Mouse (Mus musculus) adrenal gland, postnatal 4 days (tissue): ENCODE results near the gene Dlg1. TPM values are rescaled to one million over a fixed set of nuclear protein-coding genes. Genes with fewer than 3 reads are reported as not detected.

Experiments
- DNase-seq, 2 experiments: peaks; one replicate each; pipeline ENCODE4 v3.0.0; 2021 to 2022; ENCODE audit warnings: low spot score in 2 of 2, mixed read lengths in 2 of 2
- total RNA-seq, 2 experiments: library from RNA; stranded (reverse); gene quantifications; 2 replicates each; pipeline ENCODE4 v1.2.3; 2021

Dlg1 gene
- total RNA-seq, 2 experiments from 2014 or later, result 65.4 to 78.0 TPM

DNA sequence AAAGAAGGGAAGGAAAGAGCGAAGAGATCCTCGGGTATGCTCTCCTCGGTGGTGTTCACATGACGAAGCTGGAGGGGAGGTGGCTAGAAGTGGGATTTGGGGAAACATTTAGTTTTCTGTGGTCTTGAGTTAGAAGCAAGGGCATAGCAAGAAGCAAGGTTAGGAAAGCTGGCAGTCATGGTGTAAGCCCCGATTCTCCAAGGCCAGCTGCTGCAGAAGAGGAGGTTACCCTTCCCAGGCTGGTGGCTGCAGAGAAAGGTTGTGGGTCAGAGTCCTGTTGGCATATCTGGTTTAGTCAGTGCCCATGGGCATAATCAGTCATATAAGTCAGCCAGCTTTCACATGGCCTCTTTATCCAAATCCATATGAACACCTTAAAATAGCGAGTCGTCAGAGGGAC, 9.2 kb upstream of the Dlg1 start:
- DNase-seq, result no peak

DNA sequence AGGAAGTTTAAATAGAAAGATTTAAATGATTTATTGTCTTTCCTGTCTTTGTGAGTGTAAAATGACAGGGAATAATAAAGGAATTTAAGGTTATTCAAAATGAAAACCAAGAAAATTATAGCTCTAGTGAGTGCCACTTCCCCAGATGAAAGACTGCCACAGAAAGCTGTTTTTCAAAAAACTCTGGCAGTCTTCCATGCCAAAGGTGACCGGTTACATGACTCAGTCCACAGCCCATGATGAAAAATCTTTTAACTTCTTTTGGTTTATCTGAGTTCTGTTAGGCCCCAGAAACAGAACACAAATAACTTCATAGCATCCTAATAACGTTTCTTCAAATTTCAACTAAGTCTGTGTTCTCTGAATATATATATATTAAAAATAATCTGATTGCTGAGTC, 7.7 kb upstream of the Dlg1 start:
- no peak for DNase-seq

DNA sequence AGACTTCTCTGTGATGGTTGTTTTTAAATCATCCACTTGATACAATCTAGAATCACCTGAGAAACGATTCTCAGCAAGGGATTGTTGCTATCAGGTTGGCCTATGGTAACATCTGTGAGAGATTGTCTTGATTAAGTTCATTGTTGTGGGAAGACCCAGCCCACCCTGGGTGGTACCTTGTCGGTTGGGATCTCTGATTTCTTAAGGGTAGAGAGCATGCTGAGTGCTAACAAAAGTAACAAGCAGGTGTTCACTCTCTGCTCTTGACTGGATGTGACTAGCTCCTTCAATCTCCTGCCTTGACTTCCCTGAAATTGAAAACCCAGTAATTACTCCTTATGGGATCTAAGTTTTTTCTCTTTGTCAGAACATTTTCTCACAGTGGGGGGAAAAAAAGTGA, 5.7 kb upstream of the Dlg1 start:
- DNase-seq, result no peak

DNA sequence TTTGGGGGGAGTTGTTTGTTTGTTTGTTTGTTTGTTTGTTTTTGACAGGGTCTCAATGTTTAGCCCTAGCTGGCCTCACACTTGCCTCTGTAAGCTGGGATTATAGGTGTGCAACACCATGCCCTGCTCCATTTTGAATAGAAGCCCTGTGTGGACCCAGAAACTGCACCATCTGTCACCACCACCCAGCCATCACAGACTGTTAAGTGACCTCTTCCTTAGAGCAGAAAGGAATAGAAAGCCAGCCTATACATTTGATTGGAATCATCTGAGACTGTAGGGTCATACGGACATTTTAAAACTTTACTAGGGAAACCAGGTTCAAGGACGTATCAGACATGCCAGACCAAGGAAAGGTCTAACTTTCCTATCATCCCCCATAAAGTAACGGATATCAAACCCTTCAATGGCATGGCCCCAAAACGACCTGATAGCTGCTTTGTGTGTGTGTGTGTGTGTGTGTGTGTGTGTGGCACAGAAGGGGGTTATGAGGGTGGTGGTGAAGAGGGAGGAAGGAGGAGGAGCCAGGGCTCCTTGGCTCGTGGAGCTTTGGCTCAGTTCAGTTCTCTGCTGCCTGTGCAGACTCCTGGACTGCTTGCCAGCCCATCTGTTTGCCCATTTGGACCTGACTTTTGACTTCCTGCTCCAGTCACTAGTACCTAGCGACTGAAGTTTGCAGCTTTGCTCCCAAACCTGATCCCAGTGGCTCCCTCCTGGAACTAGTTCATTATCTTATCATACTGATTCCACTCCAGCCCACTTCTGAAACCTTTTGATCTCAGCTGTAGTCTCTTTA, 4.5 kb upstream of the Dlg1 start:
- DNase-seq, result no peak

DNA sequence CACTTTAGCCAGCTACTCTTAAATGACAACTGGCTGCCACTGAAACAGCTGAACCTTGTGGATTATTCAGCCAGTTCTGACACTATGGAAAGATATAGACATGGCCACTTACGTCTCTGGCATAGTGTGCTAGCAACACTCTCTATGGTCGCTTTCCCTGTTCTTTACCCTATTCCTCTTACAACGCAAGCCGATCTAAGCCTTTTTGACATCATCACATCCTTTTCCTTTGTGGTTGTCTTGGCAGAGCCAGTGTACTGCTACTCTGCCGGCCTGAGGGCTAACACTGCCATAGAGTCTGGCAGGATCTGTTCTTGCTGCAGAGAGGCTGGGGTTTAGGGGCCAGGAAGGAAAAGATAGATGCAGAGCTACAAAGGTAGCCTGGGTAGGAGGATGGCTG, 3.8 kb upstream of the Dlg1 start:
- no peak for DNase-seq

DNA sequence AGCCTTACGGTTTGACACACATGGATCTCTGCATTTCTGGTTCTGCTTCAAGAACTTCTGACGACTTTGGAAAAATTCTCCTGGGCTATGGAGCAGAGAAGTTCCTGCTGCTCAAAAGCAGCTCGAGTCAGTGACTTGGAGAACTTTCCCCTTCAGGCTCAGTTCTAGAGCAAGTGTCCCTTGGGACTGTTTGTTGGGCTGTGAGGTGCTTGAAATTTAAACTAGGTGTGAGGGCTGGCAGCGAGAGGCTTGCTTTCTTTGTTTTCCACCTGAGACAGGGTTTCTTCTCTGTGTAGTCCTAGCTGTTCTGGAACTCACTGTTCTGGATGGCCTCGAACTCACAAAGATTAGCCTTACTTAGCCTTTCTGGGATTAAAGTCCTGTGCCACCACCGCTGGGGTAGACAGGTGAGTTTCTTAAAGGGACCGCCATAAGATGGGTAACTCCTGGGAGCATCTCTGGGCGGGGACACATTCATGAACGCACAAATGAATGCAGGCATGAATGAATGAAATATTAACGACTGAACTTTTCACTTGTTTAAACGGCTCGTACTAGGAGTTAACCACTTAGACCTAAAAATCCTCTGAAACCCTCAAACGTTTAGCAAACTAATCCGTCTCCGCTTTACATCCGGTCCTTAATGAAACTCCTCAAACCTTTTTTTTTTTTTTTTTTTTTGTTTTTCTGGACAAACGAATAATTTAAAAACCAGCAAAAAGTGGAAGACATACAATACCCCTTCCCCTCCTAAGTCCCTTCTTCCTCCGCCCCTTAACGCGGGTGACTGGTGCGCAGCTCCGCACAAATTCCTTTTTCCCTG, 476 bp upstream of the Dlg1 start:
- DNase-seq, result no peak

DNA sequence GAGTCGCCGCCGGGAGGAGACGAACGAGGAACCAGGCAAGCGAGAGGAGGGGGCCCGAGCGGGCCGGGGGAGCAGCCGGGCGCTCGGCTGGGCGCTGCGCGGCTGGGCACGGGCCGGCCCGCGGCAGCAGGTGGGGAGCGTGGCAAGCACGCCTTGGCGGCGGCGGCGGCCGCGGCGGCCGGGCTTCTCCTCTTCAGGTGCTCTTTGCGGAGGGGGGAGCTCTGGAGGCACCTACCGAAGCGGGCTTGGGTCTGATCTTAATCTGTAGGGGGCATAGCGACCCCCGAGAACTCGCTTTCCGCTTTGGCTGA, 999 bp downstream of the Dlg1 start:
- DNase-seq, result no peak

DNA sequence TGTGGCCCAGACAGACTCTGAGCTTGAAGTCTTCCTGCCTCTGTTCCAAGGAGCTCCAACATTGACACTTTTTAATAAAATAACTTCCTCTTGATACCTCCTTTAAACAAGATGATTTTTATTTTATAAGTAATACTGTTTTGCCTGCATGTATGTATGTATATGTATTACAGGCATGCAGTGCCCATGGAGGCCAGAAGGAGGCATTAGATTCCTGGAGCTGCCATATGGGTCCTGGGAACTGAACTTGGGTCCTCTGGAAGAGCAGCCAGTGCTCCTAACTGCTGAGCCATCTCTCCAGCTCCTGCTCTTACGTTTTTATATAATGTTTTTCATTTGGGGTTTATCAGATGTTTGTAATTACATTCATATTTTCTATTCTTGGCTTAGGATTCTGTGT, 9.0 kb downstream of the Dlg1 start:
- no peak for DNase-seq

DNA sequence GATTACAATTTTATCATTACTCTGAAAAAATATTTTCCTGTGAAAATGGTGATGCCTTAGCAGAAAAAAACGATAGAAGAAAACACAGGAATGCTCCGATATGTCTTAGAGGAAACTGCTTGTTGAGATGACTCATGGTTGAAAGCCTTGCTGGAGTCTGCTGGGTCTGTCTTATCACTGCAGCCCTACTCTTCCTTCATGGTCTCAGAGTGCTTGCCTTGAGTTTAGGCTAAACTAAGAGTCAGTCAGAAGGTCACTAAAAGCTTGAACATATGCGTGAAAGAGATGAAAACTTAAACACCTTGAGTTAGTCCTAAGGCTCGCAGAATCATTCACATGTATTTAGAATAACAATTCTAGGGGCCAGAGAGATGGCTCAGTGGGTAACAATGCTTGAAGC, 14.2 kb downstream of the Dlg1 start:
- DNase-seq, result no peak

DNA sequence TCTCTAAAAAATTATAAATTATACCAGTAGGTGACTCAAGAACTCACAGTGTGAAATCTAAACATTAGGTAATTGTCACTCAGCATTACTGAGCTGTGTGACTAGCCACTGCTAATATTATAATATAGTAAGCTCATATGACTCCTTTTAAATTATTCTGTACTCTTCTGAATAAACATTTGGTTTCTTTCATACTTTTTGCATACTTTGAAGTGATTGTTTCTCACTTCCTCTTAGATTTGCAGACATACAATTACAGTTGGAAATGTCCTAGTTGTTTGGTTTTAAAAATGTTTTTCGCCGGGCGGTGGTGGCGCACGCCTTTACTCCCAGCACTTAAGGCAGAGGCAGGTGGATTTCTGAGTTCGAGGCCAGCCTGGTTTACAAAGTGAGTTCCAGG, 19.0 kb downstream of the Dlg1 start:
- no peak for DNase-seq

DNA sequence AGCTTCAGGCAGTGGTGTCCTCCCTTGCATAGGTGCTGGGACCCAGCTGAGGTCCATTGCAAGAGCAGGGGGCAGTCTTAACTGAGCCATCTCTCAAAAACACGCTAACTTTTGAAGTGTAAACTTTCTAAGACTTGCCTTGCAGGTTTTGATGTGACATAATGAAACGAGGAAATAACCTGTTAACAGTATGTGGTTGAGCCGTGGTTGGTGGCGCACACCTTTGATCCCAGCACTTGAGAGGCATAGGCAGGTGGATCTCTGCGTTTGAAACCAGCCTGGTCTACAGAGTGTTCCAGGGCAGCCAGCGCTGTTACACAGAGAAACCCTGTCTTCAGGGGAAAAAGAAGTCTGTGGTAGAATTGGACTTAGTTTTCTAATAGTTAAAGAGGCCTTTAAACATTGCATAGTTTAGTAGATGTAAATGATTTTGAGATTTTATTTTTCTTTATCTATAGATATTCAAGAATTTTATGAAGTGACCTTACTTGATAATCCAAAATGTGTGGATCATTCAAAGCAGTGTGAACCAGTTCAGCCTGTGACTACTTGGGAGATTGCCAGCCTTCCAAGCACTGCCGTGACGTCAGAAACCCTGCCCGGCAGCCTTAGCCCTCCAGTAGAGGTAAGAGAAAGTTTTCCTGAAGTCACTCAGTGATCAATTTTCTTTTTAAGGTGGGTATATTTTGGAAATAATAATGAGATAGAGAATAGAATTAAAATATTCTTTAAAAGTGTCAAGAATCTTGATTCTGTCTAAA, 20.6 kb downstream of the Dlg1 start:
- DNase-seq, result no peak

DNA sequence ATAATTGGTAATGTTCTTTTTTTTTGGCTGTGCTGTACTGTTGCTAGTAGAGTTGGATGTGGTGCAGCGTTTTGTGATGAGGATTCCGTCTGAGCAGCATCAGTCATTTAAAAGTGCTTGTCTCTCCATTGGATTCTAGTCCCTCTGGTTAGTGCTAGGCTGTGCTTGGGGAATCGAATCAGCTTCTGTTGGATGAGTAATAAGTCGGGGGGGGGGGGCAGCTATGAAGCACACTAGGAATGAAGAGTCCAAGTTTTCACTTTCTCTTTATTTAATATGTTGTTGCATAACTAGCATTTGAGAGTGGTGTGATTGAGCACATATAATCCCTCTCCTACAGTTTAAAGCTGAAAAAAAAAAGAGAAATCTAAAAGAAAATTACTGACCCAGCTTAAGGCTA, 21.5 kb downstream of the Dlg1 start:
- no peak for DNase-seq

DNA sequence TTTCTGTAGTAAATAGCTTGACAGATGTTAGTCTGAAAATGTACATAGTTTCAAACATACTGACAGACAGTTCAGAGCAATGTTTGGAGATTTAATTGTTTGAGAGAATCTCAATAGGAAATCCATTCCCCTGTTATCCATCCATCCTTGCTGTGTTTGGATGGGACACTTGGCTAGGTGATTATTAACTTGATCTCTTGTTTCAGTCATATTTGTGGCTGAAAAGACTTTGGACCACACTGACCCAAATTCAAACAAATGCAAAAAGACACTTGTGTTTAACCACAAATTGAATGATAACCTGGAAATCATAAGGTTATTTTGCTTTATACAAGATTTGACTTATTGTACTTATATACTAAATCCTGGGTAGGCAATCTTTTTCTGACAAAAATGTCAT, 24.5 kb downstream of the Dlg1 start:
- no peak for DNase-seq

DNA sequence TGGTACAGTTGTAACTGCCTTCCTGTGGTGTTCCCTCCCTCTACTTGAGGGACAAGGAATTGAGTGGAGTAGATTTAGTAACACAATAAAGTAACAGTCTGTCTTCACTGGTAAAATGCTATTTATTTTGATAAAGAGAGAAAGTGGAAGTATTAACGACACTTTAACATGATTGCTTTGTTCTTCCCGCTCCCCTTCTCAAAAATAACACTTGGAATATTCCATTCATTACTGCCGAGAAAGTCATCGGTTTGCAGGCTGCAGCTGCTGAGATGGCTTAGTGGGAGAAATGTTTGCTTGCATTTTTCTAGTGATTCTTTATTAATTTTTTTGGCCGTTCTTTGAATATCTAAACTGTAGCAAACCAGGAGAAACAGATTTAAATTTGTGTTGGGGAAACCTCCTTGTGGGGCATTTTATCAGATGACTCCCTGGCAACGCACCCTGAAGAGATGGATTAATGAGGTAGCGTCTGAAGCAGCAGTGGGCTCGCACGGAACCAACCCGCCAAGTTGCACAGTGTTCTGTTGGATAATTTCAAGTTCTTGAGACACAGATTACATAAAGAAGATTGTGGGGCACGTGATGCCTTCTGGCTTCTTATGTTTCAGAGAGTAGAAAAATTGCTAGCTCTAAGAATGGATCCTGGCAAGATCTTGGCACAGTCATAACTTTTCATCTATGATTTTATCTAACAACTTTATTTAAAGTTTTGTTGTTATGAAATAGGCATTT, 32.2 kb downstream of the Dlg1 start:
- DNase-seq, result no peak

DNA sequence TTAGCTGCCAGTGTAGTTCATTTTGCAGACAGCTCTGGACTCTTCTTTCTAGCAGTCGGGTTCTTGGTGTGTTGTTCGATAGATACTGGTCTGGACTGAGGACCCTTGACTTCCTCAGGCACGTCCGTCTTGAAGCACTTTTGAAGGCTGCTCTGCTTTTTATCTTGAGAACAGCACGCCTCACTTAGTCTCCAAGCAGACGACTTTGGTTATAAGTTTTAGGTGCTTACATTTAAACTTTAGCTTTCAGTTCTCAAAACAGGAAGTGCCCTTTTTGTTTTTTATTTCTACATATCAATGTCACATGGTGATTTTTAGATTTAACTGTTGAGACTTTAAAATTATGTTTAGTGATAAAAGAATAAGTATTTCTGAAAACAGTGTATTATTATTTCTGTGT, 33.1 kb downstream of the Dlg1 start:
- no peak for DNase-seq

DNA sequence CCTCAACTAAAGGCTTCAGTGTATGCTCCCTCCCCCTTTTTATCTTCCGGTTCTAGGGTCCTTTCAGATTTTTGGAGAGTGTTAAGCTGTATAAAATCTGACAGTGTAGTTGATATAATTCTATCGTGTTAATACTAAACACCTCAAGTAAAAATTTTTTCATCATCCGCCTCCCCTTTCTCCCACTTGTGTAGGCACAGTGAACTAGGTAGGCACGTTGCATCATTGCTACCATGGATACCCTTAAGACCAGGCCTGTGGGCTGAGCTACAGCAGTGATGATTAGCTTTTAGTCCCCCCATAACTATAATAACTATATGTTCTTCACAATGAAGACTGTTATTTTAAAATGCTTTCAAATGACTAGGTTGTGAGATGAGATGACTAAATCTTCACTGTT, 34.1 kb downstream of the Dlg1 start:
- DNase-seq, result no peak

DNA sequence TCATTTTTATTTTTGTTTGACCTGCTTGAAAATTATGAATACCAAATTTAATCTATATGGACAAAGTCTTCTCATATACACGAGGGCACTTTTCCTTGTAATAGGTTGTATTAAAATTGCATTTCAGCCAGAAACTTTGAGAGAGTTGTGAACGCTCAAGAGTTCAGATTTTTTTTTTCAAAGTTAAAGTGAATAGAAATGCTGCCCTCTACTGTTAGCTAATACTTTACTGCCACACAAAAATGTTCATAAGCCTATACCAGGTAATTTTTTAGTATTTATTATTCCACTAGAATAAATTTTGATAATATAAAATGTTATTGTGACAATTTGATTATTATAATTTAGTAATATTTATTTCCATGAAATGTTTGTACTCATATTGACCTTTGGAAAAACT, 42.0 kb downstream of the Dlg1 start:
- DNase-seq, result no peak

DNA sequence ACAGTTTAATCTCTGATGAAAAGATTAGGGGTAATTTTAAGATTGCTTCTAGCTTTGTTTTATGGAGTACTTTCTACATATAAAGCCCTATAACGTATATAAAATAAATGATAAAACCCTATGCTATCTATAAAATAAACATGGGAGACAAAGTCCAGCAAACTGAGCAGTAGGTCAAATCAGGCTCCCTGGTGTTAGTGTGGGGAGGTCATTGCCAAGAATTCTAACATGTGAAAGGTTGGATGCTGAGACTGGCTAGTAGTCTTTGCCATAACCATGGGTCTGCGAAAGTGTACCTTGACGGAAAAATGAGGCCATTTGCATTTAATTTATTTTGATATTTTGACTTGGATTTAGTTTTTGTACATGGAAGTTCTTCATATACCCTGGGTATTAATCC, 42.7 kb downstream of the Dlg1 start:
- DNase-seq, result no peak

DNA sequence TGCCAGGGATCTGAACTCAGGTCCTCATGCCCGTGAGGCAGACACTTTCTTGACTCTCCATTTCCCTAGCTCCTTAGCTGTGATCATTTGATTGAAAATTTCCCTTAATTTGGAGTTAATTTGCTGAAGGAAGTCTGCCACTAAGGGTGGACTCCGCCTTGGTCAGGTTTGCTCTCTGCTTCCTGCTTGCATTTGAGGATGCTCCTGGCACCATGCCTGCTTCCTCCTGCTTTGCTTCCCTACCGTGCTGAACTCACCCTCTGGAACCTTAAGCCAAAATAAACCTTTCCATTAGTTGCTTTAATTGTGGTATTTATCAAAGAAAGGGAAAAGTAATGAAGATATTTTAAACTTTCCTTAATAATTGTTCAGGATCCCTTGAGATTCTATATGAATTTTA, 44.1 kb downstream of the Dlg1 start:
- DNase-seq, result no peak

DNA sequence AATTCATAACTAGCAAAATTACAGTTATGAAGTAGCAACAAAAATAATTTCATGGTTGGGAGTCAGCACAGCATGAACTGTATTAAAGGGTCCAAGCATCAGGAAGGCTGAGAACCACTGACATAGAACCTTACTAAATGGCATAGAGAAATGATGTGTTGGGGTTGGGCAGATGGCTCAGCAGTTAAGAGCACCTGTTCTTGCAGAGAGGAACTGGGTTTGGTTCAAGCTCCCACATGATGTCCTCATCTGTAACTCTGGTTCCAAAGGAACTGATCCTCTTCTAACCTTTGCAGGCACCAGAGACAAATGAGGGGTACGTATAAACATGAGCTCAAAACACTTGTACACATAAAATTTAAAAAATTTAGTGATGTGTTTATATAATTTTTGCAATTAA, 59.7 kb downstream of the Dlg1 start:
- no peak for DNase-seq

DNA sequence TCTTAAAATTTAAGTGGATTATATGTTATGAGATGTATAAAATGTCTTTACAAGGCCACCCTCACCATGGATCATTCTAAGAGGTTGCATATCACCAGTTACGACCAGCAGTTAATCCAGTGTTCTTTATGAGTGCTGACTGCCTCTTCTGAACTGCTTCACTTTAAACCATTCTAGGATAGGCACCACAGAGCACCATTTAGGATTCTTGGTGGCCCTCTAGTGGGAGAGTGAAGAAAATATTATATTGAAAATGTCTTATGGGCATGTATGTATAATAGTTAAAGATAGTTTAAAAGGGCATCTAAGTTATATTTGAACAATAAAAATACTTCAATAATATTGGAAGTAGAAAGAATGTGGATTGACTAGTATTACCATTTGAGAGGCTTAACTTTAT, 60.9 kb downstream of the Dlg1 start:
- no peak for DNase-seq

DNA sequence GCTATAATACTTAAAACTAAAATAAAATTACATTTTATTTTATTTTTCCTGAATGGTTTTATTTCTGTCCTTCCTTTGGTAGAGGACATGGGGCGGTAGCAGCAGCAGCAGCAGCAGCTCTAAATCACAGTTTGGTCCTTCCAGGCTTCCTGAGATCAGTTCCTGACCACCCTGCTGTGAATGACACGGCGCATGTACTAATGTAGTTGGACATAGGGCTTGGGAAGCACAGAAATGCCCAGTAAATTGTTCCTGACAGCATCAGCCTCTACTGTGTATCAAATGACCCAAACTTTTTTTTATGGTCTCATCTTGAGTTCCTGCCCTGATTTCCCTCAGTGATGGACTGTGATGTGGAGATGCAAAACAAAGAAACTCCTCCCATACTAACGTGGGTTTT, 61.6 kb downstream of the Dlg1 start:
- no peak for DNase-seq
